Mouse (Mus musculus): ENCODE results near the gene Fry.

DNA sequence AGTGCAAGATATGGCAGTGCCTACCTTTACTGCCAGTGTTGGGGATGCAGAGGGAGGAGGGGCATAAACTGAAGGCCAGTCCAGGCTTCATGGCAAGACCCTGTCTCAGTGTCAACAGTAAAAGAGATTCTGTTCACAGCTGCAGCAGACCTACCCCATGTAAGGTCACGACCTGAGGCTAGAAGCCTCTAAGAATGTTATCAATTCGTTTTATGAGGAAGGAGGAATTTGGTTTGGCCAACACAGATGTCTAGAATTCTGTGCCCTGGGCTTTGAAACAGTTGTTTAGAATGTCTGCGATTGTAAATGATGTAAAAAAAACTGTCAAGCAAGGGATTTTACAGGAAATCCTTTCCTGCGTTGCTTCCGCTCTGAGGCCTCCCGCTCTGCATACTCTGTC, 299.6 kb downstream of the Fry start:
- TF ChIP-seq CTCF (IDR thresholded peaks at IDR 0.05; ENCODE audit: extremely low read depth, insufficient read length, insufficient replicate concordance, low read depth, low read length) (no peak), POLR2A (IDR thresholded peaks at IDR 0.05; ENCODE audit: low read depth, low read length) (no peak)
